Mouse (Mus musculus) midbrain, embryonic 16.5 days (tissue): ENCODE data around the gene Mttp. TPM values are rescaled to one million over a fixed set of nuclear protein-coding genes. Genes with fewer than 3 reads are reported as not detected.

Source experiments
- ATAC-seq: fragments of 200-750 bp; cut with Nextera tagmentation; 2 replicates; pipeline ENCODE4 v1.8.0; 2017; ENCODE audit warnings: moderate TSS enrichment
- H3K27ac ChIP-seq: fragments of 300-500 bp; sonication (generic); 2 replicates; pipeline ENCODE4 v1.5.1; 2014; ENCODE audit warnings: mild to moderate bottlenecking, low read length, mixed read lengths
- H3K27me3 ChIP-seq: fragments of 300-500 bp; sonication (generic); 2 replicates; pipeline ENCODE4 v1.6.1; 2014; ENCODE audit warnings: low read depth, low read length, mixed read lengths; ENCODE audit not compliant: control insufficient read depth, insufficient read depth
- H3K36me3 ChIP-seq: fragments of 300-500 bp; sonication (generic); 2 replicates; pipeline ENCODE4 v1.6.1; 2014; ENCODE audit warnings: mild to moderate bottlenecking, low read length, moderate library complexity, mixed read lengths; ENCODE audit not compliant: control insufficient read depth, insufficient read depth
- H3K4me1 ChIP-seq: fragments of 300-500 bp; sonication (generic); 2 replicates; pipeline ENCODE4 v1.6.1; 2014; ENCODE audit warnings: mild to moderate bottlenecking, low read length, mixed read lengths; ENCODE audit not compliant: control insufficient read depth, insufficient read depth
- H3K4me2 ChIP-seq: fragments of 300-500 bp; sonication (generic); 2 replicates; pipeline ENCODE4 v1.6.1; 2014; ENCODE audit warnings: mild to moderate bottlenecking, low read length, mixed read lengths
- H3K4me3 ChIP-seq: fragments of 300-500 bp; sonication (generic); 2 replicates; pipeline ENCODE4 v1.5.1; 2014; ENCODE audit warnings: low read depth, mild to moderate bottlenecking, low read length, moderate library complexity, mixed read lengths
- H3K9ac ChIP-seq: fragments of 300-500 bp; sonication (generic); 2 replicates; pipeline ENCODE4 v1.6.1; 2014; ENCODE audit warnings: low read depth, low read length, mixed read lengths
- H3K9me3 ChIP-seq: fragments of 300-500 bp; sonication (generic); replicated peaks from 2 replicates; pipeline ENCODE4 v1.6.1; 2014; ENCODE audit warnings: mild to moderate bottlenecking, low read length, mixed read lengths; ENCODE audit not compliant: control insufficient read depth, poor library complexity, severe bottlenecking
- WGBS: fragments of 180-500 bp; shearing (Covaris S2); extraction: QIAGEN DNeasy Blood & Tissue Kit; methylation state at CpG from one replicate; pipeline ENCODE4 v1.1.7; 2014; 5-methylcytosine and 5-hydroxymethylcytosine counted together
- polyA plus RNA-seq: library from polyadenylated mRNA; unstranded; fragments of >200 nt; fragmentation: Nextera tagmentation; extraction: Ambion mirVana; gene quantifications from 2 replicates; pipeline ENCODE4 v1.2.1, GENCODE M21; 2015

The Mttp gene
- polyA plus RNA-seq: 10.2 and 10.3 TPM in 2 replicates

DNA sequence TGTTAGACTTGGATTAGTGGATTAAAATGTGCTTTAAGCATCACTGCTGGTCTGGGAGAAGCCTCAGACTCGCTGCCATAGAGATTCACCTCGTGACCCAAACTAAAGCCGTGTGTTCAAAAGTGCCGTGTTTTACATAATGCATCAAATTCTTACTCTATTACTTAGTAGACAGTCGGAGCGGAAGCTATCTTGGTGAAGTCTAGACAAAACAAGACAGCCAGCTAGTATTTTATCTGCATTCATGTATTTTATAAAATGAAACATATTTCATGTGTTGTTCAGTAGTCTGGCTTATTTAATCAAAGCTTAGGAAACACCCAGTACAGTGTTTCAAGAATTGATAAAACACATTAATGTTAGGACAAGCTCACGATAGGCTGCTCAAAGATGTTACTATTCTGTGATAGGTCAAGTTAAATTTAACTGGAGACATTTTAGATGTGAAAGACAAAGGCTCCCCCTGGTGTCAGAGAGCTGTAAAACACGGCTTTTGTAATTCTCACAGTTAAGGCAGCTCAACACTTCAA lies at the start of gene Mttp:
Mttp (minus strand) TSS at position 327 of the 530 bp plus-strand sequence.
- H3K9ac ChIP-seq: peak within 1 kb of the TSS; percentile 79
- ATAC-seq: peak; percentile 25; the same call in 1 of the 2 replicates
- peak within 1 kb of the TSS; percentile 85 for H3K4me2 ChIP-seq
- peak within 1 kb of the TSS; percentile 98 for H3K27ac ChIP-seq
- H3K36me3 ChIP-seq: 0 out of 2 replicates have a peak, but pooled peaks cover 3% of the 10 kb centered on the region
- H3K27me3 ChIP-seq: no peaks in the 10 kb centered on the region
- WGBS: 1% methylated on average over 8 of the region's 8 CpGs
- peak within 1 kb of the TSS; percentile 73 for H3K4me3 ChIP-seq
- peaks cover 11% of the 10 kb centered on the region for H3K4me1 ChIP-seq
- H3K9me3 ChIP-seq: no peaks in the 10 kb centered on the region

DNA sequence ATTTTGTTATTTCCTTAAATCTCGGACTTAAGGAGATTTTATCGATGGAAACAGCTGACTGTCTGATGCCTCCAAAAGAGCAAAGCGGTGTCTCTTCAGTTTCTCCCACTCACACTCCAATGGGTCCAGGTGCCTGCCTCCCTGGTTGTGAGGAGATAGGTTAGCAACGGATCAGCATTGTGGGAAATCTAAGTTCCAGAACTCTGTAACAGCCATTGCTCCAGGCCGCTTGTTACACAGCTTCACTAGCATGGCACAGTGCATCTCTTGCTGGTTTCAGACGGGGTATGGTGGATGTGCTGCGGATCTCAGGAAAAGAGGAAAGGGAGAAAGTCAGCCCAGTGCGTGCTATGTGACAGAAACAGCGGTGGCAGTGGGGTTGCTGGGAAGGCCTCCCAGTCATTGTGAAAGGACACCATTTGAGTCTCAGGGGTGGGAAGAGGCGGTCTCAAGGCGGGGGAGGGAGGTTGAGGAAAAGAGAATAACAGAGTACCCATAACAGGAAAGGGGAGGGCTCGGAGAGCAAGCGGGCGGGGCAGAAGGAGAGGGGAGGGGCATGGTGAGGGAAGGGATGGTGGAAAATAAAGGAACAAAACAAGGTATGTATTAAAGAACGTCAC lies 49.0 kb upstream of the Mttp start, which contains the start of gene 4930579F01Rik:
4930579F01Rik (minus strand) TSS at position 143 of the 620 bp plus-strand sequence.
- H3K4me3 ChIP-seq: no peak within 1 kb of the TSS
- 85% methylated on average over 15 of the region's 15 CpGs for WGBS
- no peak within 1 kb of the TSS for H3K27ac ChIP-seq
- H3K9me3 ChIP-seq: no peaks in the 10 kb centered on the region
- peaks cover 4% of the 10 kb centered on the region; the same call in 1 of the 2 replicates for H3K4me1 ChIP-seq
- H3K27me3 ChIP-seq: no peaks in the 10 kb centered on the region
- no peak within 1 kb of the TSS for H3K9ac ChIP-seq
- H3K4me2 ChIP-seq: no peak within 1 kb of the TSS
- no peak for ATAC-seq
- H3K36me3 ChIP-seq: no peaks in the 10 kb centered on the region

DNA sequence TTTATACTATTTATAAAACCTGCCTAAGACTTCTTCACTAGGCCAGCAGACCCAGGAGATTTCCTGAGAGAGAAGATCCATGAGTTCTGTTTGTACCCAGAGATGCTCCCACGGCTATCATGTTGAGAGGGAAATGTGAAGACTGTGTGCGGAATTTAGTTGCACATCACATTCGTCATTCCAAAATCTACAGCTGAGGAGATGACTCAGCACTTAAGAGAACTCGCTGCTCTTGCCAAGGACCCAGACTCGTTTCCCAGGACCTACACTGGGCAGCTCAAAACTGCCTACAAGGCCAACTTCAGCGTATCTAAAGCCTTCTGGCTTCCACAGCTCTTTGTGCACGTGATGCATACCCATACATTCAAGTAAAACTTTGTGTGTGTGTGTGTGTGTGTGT lies 47.5 kb upstream of the Mttp start:
- 87% methylated on average over 7 of the region's 7 CpGs for WGBS
- no peaks in the 10 kb centered on the region for H3K36me3 ChIP-seq
- H3K9me3 ChIP-seq: no peaks in the 10 kb centered on the region
- no peak for ATAC-seq
- H3K4me3 ChIP-seq: no peak overlapping the region
- H3K4me2 ChIP-seq: no peak overlapping the region
- H3K9ac ChIP-seq: no peak overlapping the region
- no peaks in the 10 kb centered on the region for H3K4me1 ChIP-seq
- no peaks in the 10 kb centered on the region for H3K27me3 ChIP-seq
- no peak overlapping the region for H3K27ac ChIP-seq

DNA sequence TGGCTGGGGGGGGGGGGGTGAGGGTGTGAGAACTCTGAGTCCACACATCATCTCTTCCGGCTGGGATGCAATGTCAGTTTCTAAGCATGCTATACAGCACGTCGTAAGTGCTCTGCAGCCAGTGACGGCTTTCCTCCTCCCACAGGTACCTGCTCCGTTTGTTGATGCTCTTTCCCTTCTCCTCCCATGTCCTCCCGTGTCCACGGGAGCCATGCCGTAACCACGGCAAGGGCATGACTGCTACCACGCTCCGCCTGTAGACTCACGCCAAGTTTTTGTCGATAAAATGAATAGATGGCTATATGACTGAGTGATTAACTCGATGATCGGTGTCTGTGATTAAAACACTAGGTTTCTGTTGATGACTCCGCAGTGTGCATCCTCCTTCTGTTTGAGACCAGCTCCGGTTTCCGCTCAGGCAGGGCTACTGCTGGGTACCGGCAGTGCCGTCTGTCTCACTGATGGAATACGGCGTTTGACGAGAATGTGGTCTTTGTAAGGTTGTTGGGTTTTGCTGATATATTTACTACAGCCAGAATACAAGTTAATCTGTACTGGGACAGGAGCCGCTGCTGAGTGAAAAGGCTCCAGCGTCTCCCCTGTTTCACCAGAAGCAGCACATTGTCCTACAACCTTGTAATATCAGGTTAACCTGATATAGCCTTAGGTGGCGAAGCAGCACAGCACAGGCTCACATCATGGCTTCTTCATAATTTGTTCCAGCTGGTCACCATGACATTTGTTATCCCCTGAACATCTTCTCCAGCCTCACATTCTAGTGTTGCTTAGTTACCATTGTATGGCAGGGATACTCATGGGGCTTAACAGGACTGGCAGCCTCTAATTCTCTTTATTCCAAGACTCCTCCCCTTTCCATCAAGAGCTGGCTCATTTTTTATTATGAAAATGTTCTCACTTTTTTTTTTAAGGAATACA lies 41.5 kb upstream of the Mttp start:
- WGBS: 79% methylated on average over 26 of the region's 26 CpGs

GRCm38 (mm10) chr3:138185290-138185689 lies 40.5 kb upstream of the Mttp start:
- Histone ChIP-seq H3K4me3 (no peak overlapping the region), H3K36me3 (no peaks in the 10 kb centered on the region), H3K4me1 (no peaks in the 10 kb centered on the region), H3K4me2 (no peak overlapping the region), H3K27ac (no peak overlapping the region), H3K9ac (no peak overlapping the region), H3K27me3 (no peaks in the 10 kb centered on the region), H3K9me3 (no peaks in the 10 kb centered on the region)
- WGBS: 73% methylated on average over 4 of the region's 4 CpGs
- no peak for ATAC-seq

More for the DNA sequence above, 41.5 kb upstream of the Mttp start:
- no peaks in the 10 kb centered on the region for H3K4me1 ChIP-seq
- H3K27ac ChIP-seq: no peak overlapping the region
- peak; percentile 71; the same call in 1 of the 2 replicates for ATAC-seq
- no peaks in the 10 kb centered on the region for H3K9me3 ChIP-seq
- no peaks in the 10 kb centered on the region for H3K36me3 ChIP-seq
- H3K4me2 ChIP-seq: no peak overlapping the region
- H3K4me3 ChIP-seq: no peak overlapping the region
- H3K27me3 ChIP-seq: no peaks in the 10 kb centered on the region
- no peak overlapping the region for H3K9ac ChIP-seq

GRCm38 (mm10) chr3:138183371-138183770 lies 38.6 kb upstream of the Mttp start:
- 95% methylated on average over 7 of the region's 7 CpGs for WGBS
- ATAC-seq: no peak
- Histone ChIP-seq H3K4me2 (no peak overlapping the region), H3K4me1 (no peaks in the 10 kb centered on the region), H3K27me3 (no peaks in the 10 kb centered on the region), H3K4me3 (no peak overlapping the region), H3K9ac (no peak overlapping the region), H3K27ac (no peak overlapping the region), H3K36me3 (no peaks in the 10 kb centered on the region), H3K9me3 (no peaks in the 10 kb centered on the region)

DNA sequence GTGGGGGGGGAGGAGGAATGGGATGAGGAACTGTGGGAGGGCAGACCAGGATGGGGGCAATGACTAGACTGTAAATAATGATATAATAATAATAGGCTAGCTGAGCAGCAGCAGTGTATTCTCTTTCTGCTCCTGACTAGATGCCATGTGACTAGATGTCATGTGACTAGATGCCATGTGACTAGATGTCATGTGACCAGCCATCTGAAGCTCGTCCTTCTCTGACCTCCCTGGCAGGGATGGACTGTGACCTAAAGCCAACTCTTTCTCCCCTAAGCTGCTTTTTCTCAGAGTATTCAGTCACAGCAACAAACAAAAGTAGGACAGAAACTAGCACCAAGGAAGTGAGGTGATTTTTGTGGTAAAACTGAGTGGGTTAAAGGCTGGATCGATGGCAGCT lies 37.3 kb upstream of the Mttp start:
- Histone ChIP-seq H3K9me3 (no peaks in the 10 kb centered on the region), H3K27ac (no peak overlapping the region), H3K4me2 (no peak overlapping the region), H3K36me3 (no peaks in the 10 kb centered on the region), H3K4me3 (no peak overlapping the region), H3K27me3 (no peaks in the 10 kb centered on the region), H3K4me1 (no peaks in the 10 kb centered on the region), H3K9ac (no peak overlapping the region)
- ATAC-seq: no peak
- WGBS: 81% methylated on average over 2 of the region's 2 CpGs

- Histone ChIP-seq H3K4me2 (no peak overlapping the region), H3K4me3 (no peak overlapping the region), H3K9ac (no peak overlapping the region), H3K9me3 (no peaks in the 10 kb centered on the region; the same call in 1 of the 2 replicates), H3K27me3 (no peaks in the 10 kb centered on the region), H3K4me1 (no peaks in the 10 kb centered on the region), H3K36me3 (no peaks in the 10 kb centered on the region), H3K27ac (no peak overlapping the region)
- no peak for ATAC-seq
- WGBS: 92% methylated on average over 6 of the region's 6 CpGs
Observed at GRCm38 (mm10) chr3:138175551-138175950, 30.8 kb upstream of the Mttp start.
